Mouse (Mus musculus): ENCODE data around the gene Timd2.

DNA sequence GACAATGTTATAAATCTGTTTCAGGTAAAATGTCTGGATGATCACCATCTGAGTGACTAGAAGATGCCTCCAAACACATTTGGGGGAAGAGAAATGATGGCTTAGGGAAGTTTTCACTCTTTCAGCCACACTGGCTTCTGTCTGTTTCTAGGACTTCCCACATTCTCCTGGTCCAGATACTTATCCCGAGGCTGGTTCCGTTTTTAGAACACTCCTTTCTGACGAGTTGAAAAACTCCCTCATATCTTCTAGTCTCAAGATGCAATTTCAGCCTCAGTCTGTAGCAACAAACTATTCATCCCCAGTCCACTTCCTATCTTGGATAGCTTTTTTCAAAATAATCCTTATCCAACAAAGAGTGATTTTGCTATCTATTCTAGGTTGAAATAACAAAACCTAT, 54.4 kb downstream of the Timd2 start:
- TF ChIP-seq EP300 (IDR thresholded peaks at IDR 0.05; ENCODE audit: insufficient read depth, low read depth, low read length) (no peak), CTCF (IDR thresholded peaks at IDR 0.05) (no peak)

Measured in heart, adult 2 months (tissue).